Mouse (Mus musculus) thymus, adult 2 months (tissue): ENCODE results near the gene Hhat.

ENCODE experiments used
- CTCF ChIP-seq: fragments of 200-500 bp; IDR thresholded peaks from 2 replicates; pipeline ENCODE4 v1.5.1; 2012; ENCODE audit warnings: mild to moderate bottlenecking, control low read depth, low read length, moderate library complexity, borderline replicate concordance; ENCODE audit not compliant: control insufficient read depth, poor library complexity, insufficient read depth; ENCODE audit errors: extremely low read depth
- POLR2A ChIP-seq: fragments of 200-500 bp; IDR thresholded peaks from 2 replicates; pipeline ENCODE4 v1.6.1; 2012; ENCODE audit warnings: mild to moderate bottlenecking, low read length, control low read depth, moderate library complexity; ENCODE audit not compliant: control insufficient read depth, poor library complexity, insufficient read depth; ENCODE audit errors: extremely low read depth

DNA sequence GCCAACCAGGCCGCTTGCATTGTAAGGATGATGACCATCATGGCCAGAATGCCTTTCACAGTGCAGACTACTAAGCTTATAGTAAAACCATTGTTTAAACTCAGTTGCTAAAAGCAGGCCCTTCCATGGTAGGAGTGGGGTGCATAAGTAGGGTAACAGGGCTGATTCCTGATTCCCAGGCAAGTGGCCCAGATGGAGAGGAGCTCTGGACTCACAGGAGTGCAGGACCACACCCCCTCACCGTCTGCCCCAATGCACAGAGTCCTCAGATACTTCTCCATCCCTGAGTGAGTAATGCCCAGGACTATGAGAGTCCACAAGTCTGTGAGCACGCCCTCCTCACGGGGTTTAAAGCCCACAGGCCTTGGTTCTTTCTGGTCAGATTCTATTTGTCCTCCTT, 175.6 kb downstream of the Hhat start:
- no peak for TF ChIP-seq CTCF
- no peak for TF ChIP-seq POLR2A
